Mouse (Mus musculus): ENCODE results near the gene Olfr1424.
"Not testable (repeated sequence)": the region's sequence is repeated elsewhere in the genome, so short reads cannot be mapped to it uniquely, and the experiment has no call there.

- not testable (repeated sequence) for TF ChIP-seq CTCF, EP300 (IDR thresholded peaks at IDR 0.05; ENCODE audit: low read depth)
Measured at GRCm38 (mm10) chr19:12067806-12068205, 5.3 kb upstream of the Olfr1424 start.
